Mouse (Mus musculus): ENCODE data around the gene Tln1. TPM values are rescaled to one million over a fixed set of nuclear protein-coding genes. Genes with fewer than 3 reads are reported as not detected.

The Tln1 gene
- polyA plus RNA-seq, 1 experiment: 78.0 TPM

- Histone ChIP-seq H3K27me3 (ENCODE audit: control insufficient read depth, insufficient read depth, low read length) (no peaks in the 10 kb centered on the region), H3K4me3 (ENCODE audit: low read depth, low read length) (no peak overlapping the region), H3K36me3 (ENCODE audit: control insufficient read depth, insufficient read depth, low read length) (no peaks in the 10 kb centered on the region), H3K27ac (ENCODE audit: insufficient read depth, low read depth, low read length) (no peak overlapping the region), H3K4me1 (ENCODE audit: control insufficient read depth, insufficient read depth, insufficient read length, low read length) (peaks cover 15% of the 10 kb centered on the region)
- WGBS: 77% methylated on average over 7 of the region's 7 CpGs
- TF ChIP-seq CTCF (IDR thresholded peaks at IDR 0.05; ENCODE audit: extremely low read depth, insufficient read length, insufficient replicate concordance, low read depth, low read length) (no peak), POLR2A (IDR thresholded peaks at IDR 0.05; ENCODE audit: low read depth, low read length) (no peak)
These were observed 49.8 kb downstream of the Tln1 start for GRCm38 (mm10) chr4:43512653-43513052.

DNA sequence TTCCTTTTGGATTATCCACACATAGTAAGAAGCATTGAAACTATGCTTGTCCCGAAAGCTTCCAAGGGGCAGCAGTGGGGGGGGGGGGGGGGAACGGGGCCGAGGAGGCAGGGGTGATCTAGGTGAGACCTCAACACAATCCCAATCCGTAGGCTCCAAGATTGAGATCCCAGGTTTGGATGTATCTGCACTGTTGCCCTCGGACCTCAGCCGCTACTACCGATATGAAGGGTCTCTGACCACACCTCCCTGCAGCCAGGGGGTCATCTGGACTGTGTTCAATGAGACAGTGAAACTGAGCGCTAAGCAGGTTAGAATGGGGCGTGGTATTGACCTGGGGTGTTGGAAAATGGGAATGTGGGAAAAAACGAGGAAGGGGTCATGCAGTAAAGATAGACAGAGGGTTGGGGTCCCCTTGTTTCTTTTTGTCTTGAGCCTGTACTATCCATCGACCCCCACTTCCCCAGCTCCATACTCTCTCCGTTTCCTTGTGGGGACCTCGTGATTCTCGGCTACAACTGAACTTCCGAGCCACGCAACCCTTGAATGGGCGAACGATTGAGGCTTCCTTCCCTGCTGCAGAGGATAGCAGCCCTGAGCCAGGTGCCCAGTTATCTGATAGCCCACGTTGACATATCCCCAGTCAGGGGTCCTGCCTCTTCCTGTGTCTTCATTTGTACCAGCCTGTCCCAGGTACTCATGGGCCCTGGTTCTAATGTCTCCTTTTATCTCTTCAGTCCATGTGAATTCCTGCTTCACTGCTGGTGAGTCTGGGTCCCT is 50.6 kb downstream of the Tln1 start:
- Histone ChIP-seq H3K4me1 (ENCODE audit: control insufficient read depth, insufficient read depth, insufficient read length, low read length) (peaks cover 15% of the 10 kb centered on the region), H3K27ac (ENCODE audit: insufficient read depth, low read depth, low read length) (no peak overlapping the region), H3K4me3 (ENCODE audit: low read depth, low read length) (no peak overlapping the region), H3K27me3 (ENCODE audit: control insufficient read depth, insufficient read depth, low read length) (no peaks in the 10 kb centered on the region), H3K36me3 (ENCODE audit: control insufficient read depth, insufficient read depth, low read length) (no peaks in the 10 kb centered on the region)
- 84% methylated on average over 19 of the region's 19 CpGs for WGBS
- no peak for TF ChIP-seq POLR2A (IDR thresholded peaks at IDR 0.05; ENCODE audit: low read depth, low read length)
- TF ChIP-seq CTCF (IDR thresholded peaks at IDR 0.05; ENCODE audit: extremely low read depth, insufficient read length, insufficient replicate concordance, low read depth, low read length): no peak

- H3K27ac ChIP-seq (ENCODE audit: insufficient read depth, low read depth, low read length): peak overlapping the region; percentile 84
- TF ChIP-seq POLR2A (IDR thresholded peaks at IDR 0.05; ENCODE audit: low read depth, low read length): no peak
- TF ChIP-seq CTCF (IDR thresholded peaks at IDR 0.05; ENCODE audit: extremely low read depth, insufficient read length, insufficient replicate concordance, low read depth, low read length): no peak
- peaks cover 10% of the 10 kb centered on the region; the same call in 1 of the 2 replicates for H3K4me1 ChIP-seq (ENCODE audit: control insufficient read depth, insufficient read depth, insufficient read length, low read length)
- 15% methylated on average over 9 of the region's 9 CpGs for WGBS
- H3K4me3 ChIP-seq (ENCODE audit: low read depth, low read length): peak overlapping the region; percentile 87
- no peaks in the 10 kb centered on the region for H3K27me3 ChIP-seq (ENCODE audit: control insufficient read depth, insufficient read depth, low read length)
- 0 out of 2 replicates have a peak, but pooled peaks cover 2% of the 10 kb centered on the region for H3K36me3 ChIP-seq (ENCODE audit: control insufficient read depth, insufficient read depth, low read length)
These were observed 53.4 kb downstream of the Tln1 start for GRCm38 (mm10) chr4:43509109-43509508.

DNA sequence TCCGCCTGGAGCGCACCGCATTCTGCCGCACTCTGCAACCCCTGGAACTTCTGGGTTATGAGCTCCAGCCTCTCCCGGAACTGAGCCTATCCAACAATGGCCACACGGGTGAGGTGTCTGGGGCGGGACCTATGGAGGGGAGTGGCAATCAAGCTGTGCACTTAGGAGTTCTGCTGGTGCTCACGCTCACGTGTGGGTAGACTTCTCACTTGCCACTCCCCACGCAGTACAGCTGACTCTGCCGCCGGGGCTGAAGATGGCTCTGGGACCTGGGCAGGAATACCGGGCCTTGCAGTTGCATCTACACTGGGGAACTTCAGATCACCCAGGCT is 53.9 kb downstream of the Tln1 start:
- no peaks in the 10 kb centered on the region for H3K27me3 ChIP-seq (ENCODE audit: control insufficient read depth, insufficient read depth, low read length)
- H3K27ac ChIP-seq (ENCODE audit: insufficient read depth, low read depth, low read length): peak overlapping the region; percentile 84
- 0 out of 2 replicates have a peak, but pooled peaks cover 2% of the 10 kb centered on the region for H3K36me3 ChIP-seq (ENCODE audit: control insufficient read depth, insufficient read depth, low read length)
- WGBS: 3% methylated on average over 13 of the region's 13 CpGs
- peak overlapping the region; percentile 87 for H3K4me3 ChIP-seq (ENCODE audit: low read depth, low read length)
- H3K4me1 ChIP-seq (ENCODE audit: control insufficient read depth, insufficient read depth, insufficient read length, low read length): peaks cover 13% of the 10 kb centered on the region; the same call in 1 of the 2 replicates
- peak; percentile 94 for TF ChIP-seq POLR2A (IDR thresholded peaks at IDR 0.05; ENCODE audit: low read depth, low read length)
- TF ChIP-seq CTCF (IDR thresholded peaks at IDR 0.05; ENCODE audit: extremely low read depth, insufficient read length, insufficient replicate concordance, low read depth, low read length): no peak

DNA sequence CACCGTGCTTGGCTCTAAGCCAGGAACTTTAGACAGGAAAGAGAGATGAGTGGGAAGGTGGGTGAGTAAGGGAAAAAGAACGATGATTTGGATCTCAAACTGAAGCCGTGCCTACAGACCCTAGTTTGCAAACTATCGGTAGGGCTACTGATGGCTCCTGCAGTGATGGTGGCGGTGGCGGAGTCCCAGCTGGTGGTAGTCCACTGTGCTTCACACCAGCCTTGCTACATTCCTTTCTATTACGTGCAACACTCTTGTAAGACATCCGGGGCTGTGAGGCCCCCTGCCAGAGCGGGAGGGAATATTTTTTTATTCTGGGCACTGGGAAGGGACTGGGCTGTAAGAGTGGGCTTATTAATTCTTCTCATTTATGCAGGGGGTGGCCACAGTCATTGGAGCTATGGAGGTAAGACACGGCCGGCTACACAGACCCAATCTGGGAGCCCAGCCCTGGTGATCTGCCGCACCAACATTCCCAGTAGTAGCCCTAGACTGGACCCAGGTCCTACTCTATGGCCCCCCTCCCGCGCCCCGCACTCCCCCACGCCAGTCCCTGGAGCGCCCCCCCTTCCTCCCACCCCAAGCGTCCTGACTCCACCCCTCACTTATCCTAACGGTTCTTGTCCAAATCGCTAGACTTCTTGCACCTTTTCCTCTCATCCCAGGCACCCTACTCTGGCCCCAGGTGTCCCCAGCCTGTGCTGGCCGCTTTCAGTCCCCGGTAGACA is 54.4 kb downstream of the Tln1 start:
- Histone ChIP-seq H3K27me3 (ENCODE audit: control insufficient read depth, insufficient read depth, low read length) (no peaks in the 10 kb centered on the region), H3K4me3 (ENCODE audit: low read depth, low read length) (peak overlapping the region; percentile 87), H3K27ac (ENCODE audit: insufficient read depth, low read depth, low read length) (peak overlapping the region; percentile 72), H3K4me1 (ENCODE audit: control insufficient read depth, insufficient read depth, insufficient read length, low read length) (peaks cover 18% of the 10 kb centered on the region; the same call in 1 of the 2 replicates), H3K36me3 (ENCODE audit: control insufficient read depth, insufficient read depth, low read length) (0 out of 2 replicates have a peak, but pooled peaks cover 2% of the 10 kb centered on the region)
- TF ChIP-seq POLR2A (IDR thresholded peaks at IDR 0.05; ENCODE audit: low read depth, low read length) (no peak), CTCF (IDR thresholded peaks at IDR 0.05; ENCODE audit: extremely low read depth, insufficient read length, insufficient replicate concordance, low read depth, low read length) (no peak)
- 4% methylated on average over 20 of the region's 22 CpGs for WGBS

DNA sequence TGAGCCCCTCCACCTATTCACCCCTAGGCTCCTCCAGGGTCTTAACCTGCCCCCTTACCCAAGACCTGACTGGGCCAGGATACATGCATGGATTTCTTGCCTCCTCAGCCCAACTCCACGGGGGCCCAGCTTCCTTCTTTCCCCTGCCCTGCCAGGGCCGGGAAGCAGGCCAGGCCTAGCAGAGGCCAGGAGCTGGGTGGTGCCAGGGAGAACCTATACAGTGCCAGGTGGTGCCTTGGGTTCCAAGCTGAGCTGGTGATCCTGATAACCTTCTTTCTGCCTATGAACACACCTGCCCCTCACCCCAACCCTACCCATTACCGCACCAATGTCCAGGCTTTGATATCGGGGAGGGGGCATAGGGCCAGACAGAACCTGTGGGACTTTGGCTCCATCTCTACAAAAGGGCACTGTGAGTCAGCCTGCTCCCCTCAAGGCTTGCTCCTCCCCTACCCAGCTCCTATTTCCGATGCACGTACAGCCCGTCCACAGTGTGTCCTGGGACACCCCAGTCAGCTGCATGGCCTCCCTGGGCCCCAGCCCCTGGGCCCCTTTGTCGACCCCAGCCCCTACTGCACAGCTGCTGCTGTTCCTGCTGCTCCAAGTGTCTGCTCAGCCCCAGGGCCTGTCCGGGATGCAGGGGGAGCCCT is 55.8 kb downstream of the Tln1 start, which contains the start of gene Car9:
Gene Car9, plus strand, starts transcription at position 431 of the 650 bp plus-strand sequence.
- H3K27ac ChIP-seq (ENCODE audit: insufficient read depth, low read depth, low read length): peak within 1 kb of the TSS; percentile 71
- H3K36me3 ChIP-seq (ENCODE audit: control insufficient read depth, insufficient read depth, low read length): 0 out of 2 replicates have a peak, but pooled peaks cover 2% of the 10 kb centered on the region
- H3K4me1 ChIP-seq (ENCODE audit: control insufficient read depth, insufficient read depth, insufficient read length, low read length): peaks cover 21% of the 10 kb centered on the region; the same call in 1 of the 2 replicates
- peak within 1 kb of the TSS; percentile 87 for H3K4me3 ChIP-seq (ENCODE audit: low read depth, low read length)
- WGBS: 22% methylated on average over 9 of the region's 9 CpGs
- TF ChIP-seq CTCF (IDR thresholded peaks at IDR 0.05; ENCODE audit: extremely low read depth, insufficient read length, insufficient replicate concordance, low read depth, low read length): no peak
- no peaks in the 10 kb centered on the region for H3K27me3 ChIP-seq (ENCODE audit: control insufficient read depth, insufficient read depth, low read length)
